Mouse (Mus musculus) neural tube, embryonic 13.5 days (tissue): ENCODE measurements around the gene Kcnh8. TPM values are rescaled to one million over a fixed set of nuclear protein-coding genes. Genes with fewer than 3 reads are reported as not detected.
A peak's percentile ranks its signal among the peaks of the same experiment; 100 is the strongest.

Experiments used
- ATAC-seq: fragments of 200-750 bp; cut with Nextera tagmentation; 2 replicates; pipeline ENCODE4 v1.8.0; 2017; ENCODE audit warnings: low read depth, mild to moderate bottlenecking, moderate TSS enrichment, moderate library complexity
- H3K27ac ChIP-seq: fragments of 300-500 bp; sonication (generic); replicated peaks from 2 replicates; pipeline ENCODE4 v1.5.1; 2015; ENCODE audit warnings: moderate library complexity, mild to moderate bottlenecking, inconsistent platforms
- H3K27me3 ChIP-seq: fragments of 300-500 bp; sonication (generic); 2 replicates; pipeline ENCODE4 v1.6.1; 2015; ENCODE audit warnings: mild to moderate bottlenecking, inconsistent platforms
- H3K36me3 ChIP-seq: fragments of 300-500 bp; sonication (generic); 2 replicates; pipeline ENCODE4 v1.6.1; 2015; ENCODE audit warnings: mild to moderate bottlenecking, inconsistent platforms
- H3K4me1 ChIP-seq: fragments of 300-500 bp; sonication (generic); replicated peaks from 2 replicates; pipeline ENCODE4 v1.6.1; 2015; ENCODE audit warnings: inconsistent platforms
- H3K4me2 ChIP-seq: fragments of 300-500 bp; sonication (generic); 2 replicates; pipeline ENCODE4 v1.6.1; 2015; ENCODE audit warnings: inconsistent platforms, mild to moderate bottlenecking, moderate library complexity
- H3K4me3 ChIP-seq: fragments of 300-500 bp; sonication (generic); 2 replicates; pipeline ENCODE4 v1.5.1; 2015; ENCODE audit warnings: mild to moderate bottlenecking, inconsistent platforms
- H3K9ac ChIP-seq: fragments of 300-500 bp; sonication (generic); 2 replicates; pipeline ENCODE4 v1.6.1; 2015; ENCODE audit warnings: moderate library complexity, mild to moderate bottlenecking, inconsistent platforms
- H3K9me3 ChIP-seq: fragments of 300-500 bp; sonication (generic); 2 replicates; pipeline ENCODE4 v1.6.1; 2016; ENCODE audit warnings: inconsistent platforms
- WGBS: fragments of 180-500 bp; shearing (Covaris S2); methylation state at CpG from one replicate; pipeline ENCODE4 v1.1.7; 2015; 5-methylcytosine and 5-hydroxymethylcytosine counted together
- polyA plus RNA-seq: library from polyadenylated mRNA; unstranded; fragments of >200 nt; fragmentation: Nextera tagmentation; extraction: Ambion mirVana; gene quantifications from 2 replicates; pipeline ENCODE4 v1.2.1, GENCODE M21; 2015

The Kcnh8 gene
- polyA plus RNA-seq, result 4.6 and 4.8 TPM in 2 replicates

- H3K9ac ChIP-seq, result peak within 1 kb of the TSS; percentile 93
- H3K36me3 ChIP-seq, result no peaks in the 10 kb centered on the region
- H3K4me2 ChIP-seq, result peak within 1 kb of the TSS; percentile 77
- under 1% methylated on average over 40 of the region's 40 CpGs for WGBS
- ATAC-seq, result peak; percentile 65
- H3K27me3 ChIP-seq, result peaks cover 16% of the 10 kb centered on the region
- H3K27ac ChIP-seq, result peak within 1 kb of the TSS; percentile 94
- peak within 1 kb of the TSS; percentile 66 for H3K4me3 ChIP-seq
- no peaks in the 10 kb centered on the region for H3K9me3 ChIP-seq
- H3K4me1 ChIP-seq, result peaks cover 21% of the 10 kb centered on the region
These were observed at the start of gene Kcnh8 for GRCm38 (mm10) chr17:52602093-52602780. Kcnh8 (plus strand) TSS chr17:52602709.

GRCm38 (mm10) chr17:52559961-52560720 is 42.4 kb upstream of the Kcnh8 start:
- Histone ChIP-seq H3K4me3 (no peak overlapping the region), H3K9me3 (no peaks in the 10 kb centered on the region), H3K4me2 (peak overlapping the region; percentile 33; the same call in 1 of the 2 replicates), H3K36me3 (no peaks in the 10 kb centered on the region), H3K27me3 (no peaks in the 10 kb centered on the region), H3K27ac (no peak overlapping the region), H3K9ac (peak overlapping the region; percentile 47; the same call in 1 of the 2 replicates), H3K4me1 (no peaks in the 10 kb centered on the region)
- ATAC-seq, result peak; percentile 91
- 31% methylated on average over 13 of the region's 13 CpGs for WGBS

- ATAC-seq, result no peak
- Histone ChIP-seq H3K9me3 (no peaks in the 10 kb centered on the region), H3K27ac (no peak overlapping the region), H3K36me3 (no peaks in the 10 kb centered on the region), H3K4me2 (no peak overlapping the region), H3K4me1 (no peaks in the 10 kb centered on the region), H3K27me3 (no peaks in the 10 kb centered on the region), H3K9ac (no peak overlapping the region), H3K4me3 (no peak overlapping the region)
- 54% methylated on average over 4 of the region's 4 CpGs for WGBS
These were observed 36.9 kb upstream of the Kcnh8 start for GRCm38 (mm10) chr17:52565467-52566155.

- Histone ChIP-seq H3K36me3 (no peaks in the 10 kb centered on the region), H3K4me1 (no peaks in the 10 kb centered on the region; the same call in 1 of the 2 replicates), H3K9me3 (no peaks in the 10 kb centered on the region), H3K27ac (no peak overlapping the region), H3K4me3 (no peak overlapping the region), H3K27me3 (no peaks in the 10 kb centered on the region), H3K4me2 (no peak overlapping the region), H3K9ac (no peak overlapping the region)
- ATAC-seq, result peak; percentile 88
- 72% methylated on average over 4 of the region's 4 CpGs for WGBS
These were observed 32.8 kb upstream of the Kcnh8 start for GRCm38 (mm10) chr17:52569584-52570270.

GRCm38 (mm10) chr17:52572229-52572628 is 30.3 kb upstream of the Kcnh8 start:
- no peaks in the 10 kb centered on the region for H3K9me3 ChIP-seq
- no peaks in the 10 kb centered on the region for H3K36me3 ChIP-seq
- WGBS, result 44% methylated on average over 4 of the region's 4 CpGs
- no peaks in the 10 kb centered on the region for H3K27me3 ChIP-seq
- H3K4me2 ChIP-seq, result no peak overlapping the region
- no peak overlapping the region for H3K4me3 ChIP-seq
- ATAC-seq, result no peak
- no peak overlapping the region for H3K27ac ChIP-seq
- H3K4me1 ChIP-seq, result no peaks in the 10 kb centered on the region; the same call in 1 of the 2 replicates
- no peak overlapping the region for H3K9ac ChIP-seq

- WGBS, result 75% methylated on average over 5 of the region's 5 CpGs
- H3K4me2 ChIP-seq, result no peak overlapping the region
- no peak overlapping the region for H3K9ac ChIP-seq
- no peak overlapping the region for H3K4me3 ChIP-seq
- H3K36me3 ChIP-seq, result no peaks in the 10 kb centered on the region
- H3K9me3 ChIP-seq, result no peaks in the 10 kb centered on the region
- H3K4me1 ChIP-seq, result no peaks in the 10 kb centered on the region
- H3K27ac ChIP-seq, result no peak overlapping the region
- no peaks in the 10 kb centered on the region for H3K27me3 ChIP-seq
- no peak for ATAC-seq
These were observed 10.9 kb upstream of the Kcnh8 start for GRCm38 (mm10) chr17:52591503-52592194.

GRCm38 (mm10) chr17:52599141-52599540 is 3.4 kb upstream of the Kcnh8 start:
- Histone ChIP-seq H3K27ac (no peak overlapping the region), H3K36me3 (no peaks in the 10 kb centered on the region), H3K4me1 (peaks cover 18% of the 10 kb centered on the region), H3K9ac (no peak overlapping the region), H3K9me3 (no peaks in the 10 kb centered on the region), H3K4me3 (no peak overlapping the region), H3K27me3 (peaks cover 15% of the 10 kb centered on the region), H3K4me2 (no peak overlapping the region)
- WGBS, result 68% methylated on average over 3 of the region's 3 CpGs
- ATAC-seq, result no peak

GRCm38 (mm10) chr17:52600882-52601371 is 1.6 kb upstream of the Kcnh8 start:
- peak overlapping the region; percentile 66 for H3K4me3 ChIP-seq
- H3K27me3 ChIP-seq, result peaks cover 16% of the 10 kb centered on the region
- H3K9ac ChIP-seq, result peak overlapping the region; percentile 93
- 0% methylated on average over 22 of the region's 22 CpGs for WGBS
- no peaks in the 10 kb centered on the region for H3K9me3 ChIP-seq
- peak overlapping the region; percentile 77 for H3K4me2 ChIP-seq
- ATAC-seq, result peak; percentile 92
- peaks cover 21% of the 10 kb centered on the region for H3K4me1 ChIP-seq
- H3K36me3 ChIP-seq, result no peaks in the 10 kb centered on the region
- peak overlapping the region; percentile 94 for H3K27ac ChIP-seq

GRCm38 (mm10) chr17:52602781-52603170 is 267 bp downstream of the Kcnh8 start:
- Histone ChIP-seq H3K4me2 (peak overlapping the region; percentile 77), H3K9ac (peak overlapping the region; percentile 93), H3K9me3 (no peaks in the 10 kb centered on the region), H3K27me3 (peaks cover 16% of the 10 kb centered on the region), H3K4me1 (peaks cover 21% of the 10 kb centered on the region), H3K27ac (peak overlapping the region; percentile 94), H3K4me3 (peak overlapping the region; percentile 66), H3K36me3 (no peaks in the 10 kb centered on the region)
- 1% methylated on average over 14 of the region's 14 CpGs for WGBS
- no peak for ATAC-seq

- Histone ChIP-seq H3K4me2 (peak overlapping the region; percentile 77), H3K4me1 (peaks cover 21% of the 10 kb centered on the region), H3K9me3 (no peaks in the 10 kb centered on the region), H3K9ac (peak overlapping the region; percentile 93), H3K27ac (no peak overlapping the region), H3K4me3 (peak overlapping the region; percentile 66), H3K36me3 (no peaks in the 10 kb centered on the region), H3K27me3 (peaks cover 16% of the 10 kb centered on the region)
- no peak for ATAC-seq
- WGBS, result 7% methylated on average over 5 of the region's 5 CpGs
These were observed 902 bp downstream of the Kcnh8 start for GRCm38 (mm10) chr17:52603411-52603810.

GRCm38 (mm10) chr17:52611382-52611781 is 8.9 kb downstream of the Kcnh8 start:
- Histone ChIP-seq H3K4me2 (no peak overlapping the region), H3K36me3 (no peaks in the 10 kb centered on the region), H3K9ac (no peak overlapping the region), H3K4me1 (no peaks in the 10 kb centered on the region), H3K27ac (no peak overlapping the region), H3K27me3 (no peaks in the 10 kb centered on the region), H3K4me3 (no peak overlapping the region), H3K9me3 (no peaks in the 10 kb centered on the region)
- no peak for ATAC-seq
- WGBS, result 60% methylated on average over 4 of the region's 4 CpGs
